Mouse (Mus musculus) hindbrain, postnatal 0 days (tissue): ENCODE data around the gene 2310057M21Rik. TPM values are rescaled to one million over a fixed set of nuclear protein-coding genes. Genes with fewer than 3 reads are reported as not detected.

ENCODE experiments used
- ATAC-seq: fragments of 200-750 bp; cut with Nextera tagmentation; 2 replicates; pipeline ENCODE4 v1.8.0; 2017; ENCODE audit warnings: mild to moderate bottlenecking, moderate TSS enrichment, moderate library complexity
- DNase-seq: peaks from one replicate; pipeline ENCODE4 v3.0.0-alpha.2; 2015; ENCODE audit warnings: low spot score
- H3K27ac ChIP-seq: fragments of 300-500 bp; sonication (generic); 2 replicates; pipeline ENCODE4 v1.5.1; 2014; ENCODE audit warnings: mild to moderate bottlenecking
- H3K27me3 ChIP-seq: fragments of 300-500 bp; sonication (generic); 2 replicates; pipeline ENCODE4 v1.6.1; 2014; ENCODE audit warnings: low read length, mixed read lengths; ENCODE audit not compliant: insufficient read depth
- H3K36me3 ChIP-seq: fragments of 300-500 bp; sonication (generic); 2 replicates; pipeline ENCODE4 v1.6.1; 2014; ENCODE audit warnings: low read length, mixed read lengths; ENCODE audit not compliant: insufficient read depth
- H3K4me1 ChIP-seq: fragments of 300-500 bp; sonication (generic); 2 replicates; pipeline ENCODE4 v1.6.1; 2014; ENCODE audit warnings: antibody characterized with exemption, low read length, mixed read lengths; ENCODE audit not compliant: insufficient read depth
- H3K4me2 ChIP-seq: fragments of 300-500 bp; sonication (generic); 2 replicates; pipeline ENCODE4 v1.6.1; 2014; ENCODE audit warnings: low read depth, mild to moderate bottlenecking, low read length, moderate library complexity, mixed read lengths
- H3K4me3 ChIP-seq: fragments of 300-500 bp; sonication (generic); 2 replicates; pipeline ENCODE4 v1.5.1; 2014; ENCODE audit warnings: low read length
- H3K9ac ChIP-seq: fragments of 300-500 bp; sonication (generic); replicated peaks from 2 replicates; pipeline ENCODE4 v1.6.1; 2014; ENCODE audit warnings: mild to moderate bottlenecking, low read length, moderate library complexity, mixed read lengths
- H3K9me3 ChIP-seq: fragments of 300-500 bp; sonication (generic); 2 replicates; pipeline ENCODE4 v1.6.1; 2016; ENCODE audit warnings: low read length, mixed read lengths
- CTCF ChIP-seq: IDR thresholded peaks from 2 replicates; pipeline ENCODE4 v1.5.1; 2016; ENCODE audit warnings: antibody characterized with exemption, control low read depth, low read depth
- WGBS: fragments of 180-500 bp; shearing (Covaris S2); extraction: QIAGEN DNeasy Blood & Tissue Kit; methylation state at CpG from one replicate; pipeline ENCODE4 v1.1.7; 2014; 5-methylcytosine and 5-hydroxymethylcytosine counted together
- polyA plus RNA-seq: library from polyadenylated mRNA; unstranded; fragments of >200 nt; fragmentation: Nextera tagmentation; extraction: Ambion mirVana; gene quantifications from 2 replicates; pipeline ENCODE4 v1.2.1, GENCODE M21; 2015
- total RNA-seq: library from RNA; depleted of rRNA; stranded (reverse); fragments of >200 nt; gene quantifications from 2 replicates; pipeline ENCODE4 v1.2.3, GENCODE M21; 2014; rRNA removed

Gene 2310057M21Rik
- total and polyA plus RNA-seq, 2 experiments from 2014 or later, result 26.2 to 47.8 TPM

GRCm38 (mm10) chr7:131318340-131318739 lies 44.2 kb downstream of the 2310057M21Rik start:
- no peak for TF ChIP-seq CTCF
- Histone ChIP-seq H3K9ac (no peak overlapping the region), H3K4me2 (no peak overlapping the region), H3K4me3 (no peak overlapping the region), H3K9me3 (no peaks in the 10 kb centered on the region), H3K36me3 (no peaks in the 10 kb centered on the region), H3K4me1 (no peaks in the 10 kb centered on the region), H3K27ac (no peak overlapping the region), H3K27me3 (no peaks in the 10 kb centered on the region)
- ATAC-seq, result no peak
- no peak for DNase-seq
- 85% methylated on average over 5 of the region's 7 CpGs for WGBS

- no peak overlapping the region for H3K4me3 ChIP-seq
- H3K9ac ChIP-seq, result no peak overlapping the region
- H3K4me2 ChIP-seq, result no peak overlapping the region
- DNase-seq (no peak), ATAC-seq (no peak)
- 77% methylated on average over 12 of the region's 12 CpGs for WGBS
- no peak overlapping the region for H3K27ac ChIP-seq
- H3K4me1 ChIP-seq, result no peaks in the 10 kb centered on the region
- H3K36me3 ChIP-seq, result no peaks in the 10 kb centered on the region
- H3K27me3 ChIP-seq, result no peaks in the 10 kb centered on the region
- no peak for TF ChIP-seq CTCF
- no peaks in the 10 kb centered on the region for H3K9me3 ChIP-seq
Observed at GRCm38 (mm10) chr7:131317587-131317986, 45.0 kb downstream of the 2310057M21Rik start.

GRCm38 (mm10) chr7:131314493-131314892 lies 48.1 kb downstream of the 2310057M21Rik start:
- Histone ChIP-seq H3K9me3 (no peaks in the 10 kb centered on the region), H3K4me2 (no peak overlapping the region), H3K36me3 (no peaks in the 10 kb centered on the region), H3K27me3 (no peaks in the 10 kb centered on the region), H3K4me1 (no peaks in the 10 kb centered on the region), H3K4me3 (no peak overlapping the region), H3K9ac (no peak overlapping the region), H3K27ac (no peak overlapping the region)
- DNase-seq (no peak), ATAC-seq (no peak)
- WGBS, result 87% methylated on average over 7 of the region's 7 CpGs
- TF ChIP-seq CTCF, result no peak

- Histone ChIP-seq H3K36me3 (no peaks in the 10 kb centered on the region), H3K27ac (no peak overlapping the region), H3K9me3 (no peaks in the 10 kb centered on the region), H3K27me3 (no peaks in the 10 kb centered on the region), H3K4me2 (no peak overlapping the region), H3K4me1 (no peaks in the 10 kb centered on the region), H3K4me3 (no peak overlapping the region), H3K9ac (no peak overlapping the region)
- DNase-seq (no peak), ATAC-seq (no peak)
- 80% methylated on average over 5 of the region's 5 CpGs for WGBS
- no peak for TF ChIP-seq CTCF
Observed at GRCm38 (mm10) chr7:131306733-131307132, 55.8 kb downstream of the 2310057M21Rik start.

- ATAC-seq (no peak), DNase-seq (no peak)
- Histone ChIP-seq H3K4me1 (no peaks in the 10 kb centered on the region), H3K4me2 (no peak overlapping the region), H3K27me3 (no peaks in the 10 kb centered on the region), H3K9ac (no peak overlapping the region), H3K27ac (no peak overlapping the region), H3K9me3 (no peaks in the 10 kb centered on the region), H3K4me3 (no peak overlapping the region), H3K36me3 (no peaks in the 10 kb centered on the region)
- no peak for TF ChIP-seq CTCF
- 80% methylated on average over 8 of the region's 8 CpGs for WGBS
Observed at GRCm38 (mm10) chr7:131303340-131303739, 59.2 kb downstream of the 2310057M21Rik start.

GRCm38 (mm10) chr7:131297151-131297550 lies 65.4 kb downstream of the 2310057M21Rik start:
- no peaks in the 10 kb centered on the region for H3K36me3 ChIP-seq
- ATAC-seq (no peak), DNase-seq (no peak)
- no peak overlapping the region for H3K27ac ChIP-seq
- no peak overlapping the region for H3K4me2 ChIP-seq
- H3K27me3 ChIP-seq, result no peaks in the 10 kb centered on the region
- no peak overlapping the region for H3K9ac ChIP-seq
- no peaks in the 10 kb centered on the region for H3K4me1 ChIP-seq
- H3K9me3 ChIP-seq, result no peaks in the 10 kb centered on the region
- H3K4me3 ChIP-seq, result no peak overlapping the region
- TF ChIP-seq CTCF, result peak; percentile 34
- WGBS, result 78% methylated on average over 8 of the region's 8 CpGs

Other genes starting within 250 kb of the 2310057M21Rik start
- gene 4933402N03Rik, start 216.4 kb downstream of the 2310057M21Rik start, total RNA-seq, result not detected in 2 replicates
- not detected in 2 replicates for gene 4933402N03Rik, start 216.4 kb downstream of the 2310057M21Rik start, polyA plus RNA-seq
- under 0.01 and 0.31 TPM in 2 replicates for gene 5430419D17Rik, start 188.4 kb downstream of the 2310057M21Rik start, total RNA-seq
- gene 5430419D17Rik, start 188.4 kb downstream of the 2310057M21Rik start, polyA plus RNA-seq, result 0.05 and 0.09 TPM in 2 replicates
- 0.10 TPM in 1 of 2 replicates, not detected in the other for gene Cuzd1, start 40.5 kb downstream of the 2310057M21Rik start, total RNA-seq
- gene Cuzd1, start 40.5 kb downstream of the 2310057M21Rik start, polyA plus RNA-seq, result not detected in 2 replicates
- 0.36 TPM in 1 of 2 replicates, not detected in the other for gene Fam24b, start 33.2 kb downstream of the 2310057M21Rik start, total RNA-seq
- not detected in 2 replicates for gene Fam24b, start 33.2 kb downstream of the 2310057M21Rik start, polyA plus RNA-seq
- not detected in 2 replicates for gene Fam24a, start 28.9 kb downstream of the 2310057M21Rik start, total RNA-seq
- 0.29 and 0.44 TPM in 2 replicates for gene Fam24a, start 28.9 kb downstream of the 2310057M21Rik start, polyA plus RNA-seq
- gene Pstk, start 8.4 kb upstream of the 2310057M21Rik start, total RNA-seq, result 39.9 and 52.5 TPM in 2 replicates
- gene Pstk, start 8.4 kb upstream of the 2310057M21Rik start, polyA plus RNA-seq, result 53.5 and 55.8 TPM in 2 replicates
- gene Ikzf5, start 47.8 kb upstream of the 2310057M21Rik start, total RNA-seq, result 14.3 and 16.1 TPM in 2 replicates
- gene Ikzf5, start 47.8 kb upstream of the 2310057M21Rik start, polyA plus RNA-seq, result 10.2 and 11.3 TPM in 2 replicates
- 24.2 and 27.3 TPM in 2 replicates for gene Acadsb, start 47.8 kb upstream of the 2310057M21Rik start, total RNA-seq
- gene Acadsb, start 47.8 kb upstream of the 2310057M21Rik start, polyA plus RNA-seq, result 76.1 and 82.8 TPM in 2 replicates
- gene Hmx3, start 180.1 kb upstream of the 2310057M21Rik start, total RNA-seq, result 2.0 and 3.2 TPM in 2 replicates
- gene Hmx3, start 180.1 kb upstream of the 2310057M21Rik start, polyA plus RNA-seq, result 1.2 and 1.5 TPM in 2 replicates
- 0.36 and 0.99 TPM in 2 replicates for gene Hmx2, start 186.0 kb upstream of the 2310057M21Rik start, total RNA-seq
- gene Hmx2, start 186.0 kb upstream of the 2310057M21Rik start, polyA plus RNA-seq, result 0.56 and 0.91 TPM in 2 replicates
- 95.2 and 97.8 TPM in 2 replicates for gene Bub3, start 197.5 kb upstream of the 2310057M21Rik start, total RNA-seq
- gene Bub3, start 197.5 kb upstream of the 2310057M21Rik start, polyA plus RNA-seq, result 127 and 132 TPM in 2 replicates